Mouse (Mus musculus) cerebellum, adult 9-10 months (tissue): ENCODE data around the gene Slc25a11.
A peak's percentile ranks its signal among the peaks of the same experiment; 100 is the strongest.

Source experiments
- DNase-seq: peaks from one replicate; pipeline ENCODE4 v3.0.0; 2022

Gene Slc25a11

DNA sequence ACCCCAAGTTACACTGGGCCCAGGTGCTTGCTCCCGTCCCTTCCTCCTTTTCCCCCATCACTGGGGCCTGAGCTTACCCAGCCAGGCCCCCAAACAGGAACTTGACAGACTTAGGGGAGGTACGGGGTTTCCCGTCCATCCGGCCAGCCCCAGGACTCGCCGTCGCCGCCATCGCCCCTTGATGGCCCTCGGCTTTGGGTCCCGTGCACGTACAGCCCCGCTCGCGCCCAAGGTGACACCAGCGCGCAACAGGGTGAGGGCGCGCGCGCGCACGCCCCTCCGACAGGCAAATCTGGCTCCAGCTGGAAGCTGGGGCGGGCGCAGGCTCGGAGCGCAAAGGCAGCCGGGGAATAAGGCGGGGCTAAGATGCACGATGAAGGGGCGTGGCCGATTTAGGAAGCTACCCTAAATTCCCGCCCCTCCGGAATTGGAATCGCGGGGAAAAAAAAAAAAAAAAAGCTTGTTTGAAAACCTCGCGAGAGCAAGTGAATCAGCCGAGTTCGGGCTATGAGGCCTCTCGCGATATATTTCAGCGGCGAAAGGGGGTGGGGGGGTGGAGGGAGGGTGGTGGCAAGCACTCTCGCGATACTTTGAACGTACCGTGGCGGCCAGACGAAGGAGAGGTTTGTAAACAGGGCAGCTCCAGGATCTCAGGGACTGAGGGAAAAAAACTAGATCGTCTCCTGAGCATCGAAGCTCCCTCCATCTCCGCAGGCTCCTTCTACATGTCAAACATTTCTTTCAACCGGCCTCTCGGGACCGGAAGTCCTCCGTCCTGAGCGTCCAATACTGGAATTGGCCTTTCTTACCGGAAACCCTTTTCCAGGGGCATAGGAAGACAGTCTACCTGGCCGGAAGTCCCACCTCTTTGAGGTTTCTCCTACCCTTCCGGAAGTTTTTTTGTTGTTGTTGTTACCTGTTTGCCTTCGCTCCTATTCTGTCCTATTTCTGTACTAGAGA is at the start of gene Slc25a11, which contains the start of gene Rnf167:
Slc25a11 (minus strand) TSS at position 789 of the 960 bp plus-strand sequence.
Rnf167 (plus strand) TSS at position 545 of the 960 bp plus-strand sequence.
- peak; percentile 98 for DNase-seq

DNA sequence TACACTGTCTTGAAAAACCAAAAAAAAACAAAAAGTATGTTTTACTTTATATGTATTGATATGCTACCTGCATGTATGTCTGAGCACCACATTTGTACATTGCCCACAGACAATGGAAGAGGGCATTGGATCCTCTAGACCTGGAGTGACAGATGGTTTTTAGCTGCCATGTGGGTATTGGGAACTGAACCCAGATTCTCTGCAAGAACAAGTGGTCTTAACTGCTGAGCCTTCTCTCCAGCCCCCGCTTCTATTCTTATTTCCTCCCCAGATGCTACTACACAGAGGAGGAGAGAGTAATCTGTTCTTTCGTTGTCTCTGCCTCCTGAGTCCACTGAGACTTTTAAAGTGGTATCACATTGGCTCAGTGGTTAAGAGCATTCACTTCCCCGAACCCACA is 46.2 kb upstream of the Slc25a11 start:
- DNase-seq: no peak

DNA sequence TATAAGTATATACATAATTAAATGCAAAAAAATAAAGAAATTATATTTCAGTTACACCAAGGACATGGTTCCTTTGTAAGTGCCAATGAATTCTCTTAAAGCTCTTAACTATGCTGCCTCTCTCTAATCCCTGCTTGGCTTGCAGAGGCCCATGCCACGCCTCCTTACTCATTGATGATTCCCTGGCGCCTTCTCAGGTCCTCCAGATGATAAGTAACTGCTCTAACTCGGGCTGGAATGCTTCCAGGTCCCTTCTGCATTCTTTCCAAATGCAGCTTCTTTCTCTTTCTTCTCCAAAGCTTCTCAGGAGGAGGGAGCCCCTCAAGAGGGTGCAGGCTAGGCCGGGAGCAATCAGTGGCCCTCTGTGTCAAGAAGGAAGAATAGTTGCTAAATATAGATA is 42.3 kb upstream of the Slc25a11 start:
- DNase-seq: peak; percentile 45

DNA sequence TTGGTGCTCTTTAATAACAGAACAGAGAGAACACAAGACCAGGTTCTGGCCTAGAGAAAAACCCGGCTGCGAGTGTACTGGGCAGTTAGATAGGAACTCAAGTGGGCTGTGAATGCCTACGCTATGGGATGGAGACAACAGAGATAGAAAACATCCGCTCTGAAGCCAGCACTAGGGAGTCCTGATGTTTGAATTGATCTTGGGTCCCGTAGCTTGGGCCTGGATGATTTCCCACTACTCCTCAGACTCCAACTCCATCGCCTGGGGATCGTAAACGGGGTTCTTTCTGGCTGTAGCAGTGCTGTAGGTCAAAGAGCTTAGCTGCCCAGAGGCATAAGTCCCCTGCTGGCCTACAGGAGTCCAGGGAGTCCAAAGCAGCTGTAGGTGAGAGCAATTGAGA is 41.1 kb upstream of the Slc25a11 start:
- DNase-seq: peak; percentile 55

DNA sequence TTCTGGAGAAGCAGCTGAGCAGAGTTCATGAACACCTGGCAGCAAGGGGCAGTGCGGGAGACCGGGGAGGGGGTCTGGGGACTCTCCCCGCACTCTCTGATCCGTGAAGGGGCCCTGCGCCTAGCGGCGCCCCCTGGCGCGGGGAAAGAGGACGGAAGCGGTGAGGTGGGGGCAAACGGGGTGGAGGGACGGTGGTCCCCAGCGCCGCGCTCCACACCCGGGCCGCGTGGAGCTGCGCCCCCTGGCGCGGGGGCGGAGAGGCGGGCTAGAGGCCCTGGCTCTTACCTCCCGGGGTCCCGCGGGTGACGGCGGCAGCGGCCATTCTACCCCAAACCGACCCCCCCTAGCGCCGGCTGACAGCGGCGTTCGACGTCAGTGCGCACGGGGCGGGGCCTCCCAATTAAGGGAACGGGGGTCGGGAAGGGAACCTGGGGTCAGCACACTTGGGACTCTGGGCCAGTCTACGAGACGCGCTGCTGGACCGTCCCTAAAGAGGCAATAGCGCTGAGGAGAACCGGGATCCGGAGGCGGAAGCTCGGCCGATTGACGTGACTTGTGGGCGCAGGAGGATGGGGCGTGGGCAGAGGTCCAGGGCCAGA is 40.4 kb upstream of the Slc25a11 start, which contains the start of gene Camta2:
Camta2 (minus strand) TSS at position 505 of the 599 bp plus-strand sequence.
- peak; percentile 88 for DNase-seq

DNA sequence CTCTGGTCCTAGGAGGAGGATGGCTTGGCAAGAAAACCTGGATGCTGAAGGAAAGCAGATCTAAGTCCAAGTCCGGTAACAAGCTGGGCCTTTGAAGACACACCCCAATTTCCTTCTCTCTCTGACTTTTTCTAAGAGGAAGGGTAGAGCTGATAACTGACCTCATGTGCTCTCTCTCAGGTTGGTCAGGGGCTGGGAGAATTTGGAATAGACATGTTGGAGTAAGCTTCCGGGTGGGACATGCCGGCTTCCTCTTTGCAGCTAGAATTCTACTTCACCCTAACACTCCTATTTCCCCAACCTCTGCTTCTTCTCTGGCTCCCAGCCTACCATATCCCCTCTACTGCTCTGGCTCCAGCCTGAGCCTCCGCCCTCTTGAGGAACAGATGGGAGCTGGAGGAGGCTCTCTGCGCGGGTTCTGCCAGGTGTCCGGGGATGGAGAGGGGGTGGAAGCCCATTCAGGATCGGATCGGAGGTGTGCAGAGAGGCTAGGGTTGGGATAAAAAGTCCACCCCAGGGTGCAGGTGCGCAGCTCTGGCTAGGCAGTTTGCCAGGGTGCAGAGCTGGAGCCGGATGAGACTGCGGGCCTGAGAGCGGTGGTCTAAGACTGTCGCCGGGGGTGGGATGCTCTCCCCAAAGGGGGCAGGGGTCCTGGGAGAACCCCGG is 39.8 kb upstream of the Slc25a11 start:
- DNase-seq: peak; percentile 81

DNA sequence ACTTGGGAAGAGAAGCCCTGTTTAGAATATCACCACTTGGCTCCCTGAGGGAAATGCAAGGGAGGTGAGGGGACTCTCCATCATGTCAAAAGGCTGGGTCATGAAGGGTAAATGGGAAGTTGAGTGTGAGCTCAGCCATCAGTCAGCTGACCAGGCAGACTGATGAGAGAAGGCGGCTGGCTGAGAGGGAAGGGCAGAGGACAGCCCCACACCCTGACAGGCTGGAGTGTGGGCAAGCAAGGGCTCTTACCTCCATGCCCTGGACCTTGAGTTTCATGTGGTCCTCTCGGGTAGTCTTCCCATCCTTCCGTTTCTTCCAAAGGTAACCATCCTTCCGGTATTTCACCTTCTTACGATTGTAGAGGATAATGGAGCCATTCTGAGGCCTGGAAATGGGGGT is 36.4 kb upstream of the Slc25a11 start:
- DNase-seq: no peak

DNA sequence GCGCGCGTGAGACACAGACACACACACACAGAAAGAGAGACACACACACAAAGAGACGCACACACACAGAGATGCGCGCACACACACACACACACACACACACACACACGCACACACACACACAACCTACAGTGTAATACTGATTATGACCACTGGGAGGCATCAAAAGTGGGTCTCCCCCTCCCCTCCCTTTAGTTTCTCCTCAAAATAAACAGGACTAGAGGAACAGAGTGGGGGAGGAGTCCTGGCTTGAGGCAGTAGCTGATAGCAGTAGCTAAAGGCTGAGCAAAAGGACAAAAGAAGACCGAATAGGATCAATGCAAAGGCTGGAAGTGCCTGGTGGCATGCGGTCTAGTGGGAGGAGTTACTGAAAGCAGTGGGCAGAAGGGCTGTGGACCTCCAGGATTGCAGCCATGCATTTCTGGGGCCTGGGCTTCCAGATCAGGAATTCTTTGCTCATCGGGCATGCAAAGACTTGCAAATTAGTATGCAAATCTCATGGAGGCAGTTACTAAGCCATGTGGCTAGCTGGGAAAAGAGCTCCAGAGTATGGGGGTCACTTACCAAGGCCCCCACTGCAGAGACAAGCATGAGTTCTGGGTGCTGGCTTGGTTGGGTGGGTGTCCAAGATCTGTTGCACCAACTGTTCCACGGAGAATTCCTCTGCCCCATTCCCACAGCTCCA is 34.8 kb upstream of the Slc25a11 start:
- peak; percentile 66 for DNase-seq

DNA sequence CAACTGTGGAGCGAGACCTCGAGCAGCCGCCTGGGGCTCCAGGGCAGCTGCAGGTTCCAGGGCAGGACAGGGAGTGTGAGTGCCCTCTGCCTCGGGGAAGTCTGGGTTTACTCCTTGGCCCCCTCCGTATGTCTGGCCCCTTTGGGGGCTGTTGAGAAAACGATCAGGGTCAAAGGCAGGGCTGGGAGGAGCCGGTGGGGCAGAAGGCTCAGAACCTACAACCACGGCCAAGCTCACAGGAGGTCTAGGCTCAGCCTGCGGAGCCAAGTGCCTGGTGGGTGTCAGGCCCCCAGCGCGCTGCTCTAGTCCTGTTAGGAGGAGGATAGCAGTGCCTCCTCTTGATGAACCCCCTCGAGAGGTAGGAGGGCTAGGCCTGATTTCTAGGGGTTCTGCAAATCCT is 33.9 kb upstream of the Slc25a11 start:
- no peak for DNase-seq

DNA sequence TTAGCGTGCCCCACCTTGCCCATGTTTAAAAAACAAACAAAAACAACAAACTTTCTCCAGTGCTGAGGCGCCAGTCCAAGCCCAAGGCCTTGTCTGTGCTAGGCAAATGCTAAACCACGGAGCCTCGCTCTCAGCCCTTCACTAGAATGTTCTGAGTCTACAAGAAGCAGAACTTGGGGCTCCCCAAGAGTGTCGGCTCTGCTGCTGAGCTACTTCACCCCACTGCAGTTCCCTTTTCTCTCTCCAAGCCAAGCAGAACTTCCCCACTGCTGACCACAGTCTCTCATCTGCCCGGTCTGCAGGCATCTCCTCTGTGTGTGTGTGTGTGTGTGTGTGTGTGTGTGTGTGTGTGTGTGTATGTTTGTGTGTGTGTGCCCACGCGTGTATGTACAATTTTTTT is 32.6 kb upstream of the Slc25a11 start:
- DNase-seq: no peak

DNA sequence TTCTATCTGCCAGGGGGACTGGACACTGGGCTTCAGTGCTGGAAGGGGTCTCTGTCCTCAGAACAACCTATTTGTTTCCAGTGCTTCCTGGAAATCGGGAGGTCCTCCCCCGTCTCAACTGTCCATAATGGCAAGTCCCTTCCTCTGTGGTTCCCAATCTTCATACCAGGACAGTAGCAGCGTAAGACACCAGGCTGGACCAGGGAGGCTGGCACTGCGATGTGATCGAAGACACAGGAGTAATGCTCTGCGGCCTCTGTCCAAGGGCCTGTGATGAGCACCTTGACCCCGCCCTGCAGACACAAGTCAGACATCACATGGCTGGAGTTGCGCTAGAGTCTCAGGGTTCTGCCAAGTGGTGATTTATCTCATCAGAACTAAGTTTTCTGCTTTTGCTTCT is 32.1 kb upstream of the Slc25a11 start:
- DNase-seq: no peak

DNA sequence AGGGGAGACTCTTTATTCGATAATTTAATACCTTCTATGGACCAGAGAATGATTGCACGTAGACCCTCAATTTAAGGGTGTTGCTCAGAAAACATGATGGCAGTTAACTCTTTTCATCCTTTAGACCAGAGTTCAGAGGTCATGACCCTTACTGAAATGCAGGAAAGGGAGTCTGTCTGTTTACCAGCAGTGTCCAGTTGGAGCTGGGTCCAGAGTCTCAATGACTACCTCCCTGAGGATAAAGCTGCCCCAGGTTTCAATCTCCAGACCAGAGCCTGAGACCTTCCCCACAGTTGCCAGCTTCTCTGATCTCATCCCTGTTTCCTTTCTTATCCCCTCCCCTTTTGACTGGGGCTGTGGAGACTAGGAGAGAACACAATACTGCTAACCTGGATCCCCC is 31.3 kb upstream of the Slc25a11 start:
- DNase-seq: no peak

DNA sequence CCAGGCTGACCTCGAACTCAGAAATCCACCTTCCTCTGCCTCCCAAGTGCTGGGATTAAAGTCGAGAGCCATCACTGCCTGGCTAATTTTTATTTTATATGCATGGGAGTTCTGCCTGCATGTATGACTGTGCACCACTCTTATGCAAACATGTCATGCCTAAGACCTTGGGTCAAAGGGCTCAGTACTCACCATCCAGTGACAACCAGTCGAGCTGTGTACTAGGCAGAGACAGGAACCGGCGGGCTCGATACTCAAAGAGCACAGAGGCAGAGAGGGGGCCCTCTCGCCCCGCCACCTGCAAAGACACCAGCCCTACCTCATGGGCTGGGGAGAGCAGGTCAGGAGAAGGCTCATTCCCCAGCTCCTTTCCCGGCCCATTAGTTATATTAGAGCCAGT is 30.8 kb upstream of the Slc25a11 start:
- DNase-seq: no peak

DNA sequence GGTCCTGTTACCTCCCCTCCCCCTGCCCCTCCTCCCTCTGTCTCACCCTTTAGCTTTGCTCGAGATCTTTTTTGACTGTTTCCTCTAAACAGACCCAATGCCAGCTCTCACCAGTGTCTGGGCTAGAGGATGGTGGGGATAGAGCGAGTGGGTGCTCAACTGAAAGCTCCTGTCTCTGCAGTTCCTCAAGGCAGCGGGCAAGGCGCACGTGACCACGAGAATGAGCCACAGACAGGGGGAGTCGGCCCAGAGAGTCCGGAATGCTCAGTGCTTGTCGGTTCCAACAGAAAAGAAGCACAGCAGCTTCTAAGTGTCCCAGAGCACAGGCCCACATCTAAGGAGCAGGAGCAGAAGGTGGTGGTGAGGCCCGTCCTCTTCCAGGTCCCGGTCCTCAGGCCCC is 27.2 kb upstream of the Slc25a11 start:
- DNase-seq: no peak

DNA sequence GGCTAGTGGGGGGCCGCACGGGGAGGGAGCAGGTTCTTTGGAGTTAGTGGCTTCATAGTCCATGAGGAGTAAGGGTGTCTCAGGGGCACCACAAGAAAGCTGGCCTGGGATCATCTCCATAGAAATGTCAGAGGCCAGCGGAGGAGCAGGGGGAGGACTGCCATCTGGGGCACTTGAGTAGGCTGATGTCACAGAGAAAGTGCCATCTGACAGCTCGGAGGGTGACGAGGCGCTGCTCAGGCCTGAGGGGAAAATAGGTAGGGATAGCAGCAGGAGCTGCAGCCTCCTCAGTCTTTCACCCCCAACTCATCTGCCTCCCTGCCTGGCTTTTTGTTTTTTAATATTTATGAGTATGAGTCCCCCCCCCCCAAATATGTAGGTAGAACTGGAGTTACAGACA is 26.7 kb upstream of the Slc25a11 start:
- peak; percentile 38 for DNase-seq

DNA sequence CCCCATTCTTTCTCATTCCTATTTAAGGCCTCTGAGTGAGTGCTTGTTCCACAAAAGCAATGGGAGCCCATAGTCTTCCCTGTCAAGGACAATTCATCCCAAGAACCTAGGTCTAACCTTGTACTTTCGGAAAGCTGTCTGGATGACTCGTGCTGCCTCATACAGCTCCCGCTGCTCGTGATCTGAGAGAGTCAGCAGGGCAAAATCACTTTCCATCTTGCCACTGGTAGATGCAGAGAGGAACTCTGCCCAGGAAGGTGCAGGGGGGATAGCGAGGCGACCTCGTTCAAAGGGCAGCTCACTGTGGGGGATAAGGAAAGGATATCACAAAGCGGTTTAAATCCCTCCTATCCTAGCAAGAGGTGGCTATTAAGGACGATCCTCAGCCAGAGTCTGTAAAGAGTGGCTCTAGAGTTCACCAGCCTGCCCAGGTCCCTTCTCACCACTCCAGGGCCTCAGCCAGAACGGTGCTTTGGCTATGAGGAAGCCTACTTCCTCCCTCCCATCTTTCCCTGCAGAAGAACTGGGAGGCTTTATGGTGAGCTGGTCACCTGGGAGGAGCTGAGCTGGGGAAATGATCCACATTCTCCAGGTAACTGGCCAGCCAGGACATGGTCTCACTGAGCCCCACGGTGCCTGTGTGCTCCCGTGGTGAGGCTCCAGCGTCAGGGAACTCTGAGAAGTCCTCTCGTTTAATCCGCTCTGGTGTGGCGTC is 24.2 kb upstream of the Slc25a11 start:
- peak; percentile 43 for DNase-seq

DNA sequence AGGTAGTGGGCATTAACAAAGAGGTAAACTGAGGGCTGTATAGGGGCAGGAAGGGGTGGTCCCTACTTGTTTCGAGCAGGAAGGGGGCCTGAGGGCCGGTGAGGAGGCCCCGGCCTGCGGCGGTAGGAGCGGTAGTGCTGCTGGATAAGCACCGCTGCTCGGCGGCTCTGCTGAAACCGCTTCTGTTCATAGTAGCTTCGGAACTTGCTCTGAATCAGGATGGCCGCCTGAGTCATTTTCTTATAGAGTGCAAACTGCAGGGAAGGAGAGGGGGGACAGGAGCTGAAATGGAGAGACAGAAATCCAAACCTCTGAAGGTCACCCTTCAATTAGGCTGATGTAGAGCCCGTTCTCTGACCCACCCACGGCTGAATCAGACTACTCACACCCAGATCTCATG is 23.2 kb upstream of the Slc25a11 start:
- DNase-seq: peak; percentile 54

DNA sequence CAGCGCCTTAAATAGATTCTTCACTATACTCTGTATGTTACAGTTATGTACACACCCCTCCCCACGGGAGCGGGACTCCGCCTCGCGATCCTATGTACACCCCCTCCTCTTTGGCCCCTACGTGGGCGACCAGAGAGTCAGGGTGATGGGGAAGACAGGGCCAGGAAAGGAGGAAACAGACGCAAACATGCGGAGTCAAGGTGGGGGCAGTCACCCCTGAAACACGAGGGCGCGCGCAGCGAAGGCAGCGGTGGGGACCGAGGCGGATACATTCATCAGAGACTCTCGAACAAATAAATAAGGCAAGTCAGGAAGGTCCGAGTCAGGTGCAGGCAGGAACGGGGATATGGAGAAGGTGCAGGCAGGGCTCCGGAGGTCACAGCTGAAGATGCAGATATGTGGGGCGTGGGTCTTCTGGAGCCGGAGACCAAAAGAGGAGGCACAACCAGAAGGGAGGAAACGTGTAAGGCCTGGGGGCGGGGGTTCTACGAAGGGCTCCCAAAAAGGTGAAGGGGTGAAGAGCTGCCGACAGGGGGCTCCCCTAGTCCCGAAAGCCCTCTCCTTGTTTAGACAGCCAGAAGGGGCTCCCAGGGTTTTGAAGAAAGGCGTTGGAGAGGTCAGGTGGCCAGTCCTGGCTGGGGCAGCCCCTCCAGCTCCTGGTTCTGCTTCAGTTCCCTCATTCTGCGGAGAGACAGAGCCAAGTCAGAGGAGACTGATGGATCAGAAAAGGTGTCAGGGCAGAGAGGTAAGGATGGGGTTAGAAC is 22.5 kb upstream of the Slc25a11 start:
- DNase-seq: peak; percentile 87

DNA sequence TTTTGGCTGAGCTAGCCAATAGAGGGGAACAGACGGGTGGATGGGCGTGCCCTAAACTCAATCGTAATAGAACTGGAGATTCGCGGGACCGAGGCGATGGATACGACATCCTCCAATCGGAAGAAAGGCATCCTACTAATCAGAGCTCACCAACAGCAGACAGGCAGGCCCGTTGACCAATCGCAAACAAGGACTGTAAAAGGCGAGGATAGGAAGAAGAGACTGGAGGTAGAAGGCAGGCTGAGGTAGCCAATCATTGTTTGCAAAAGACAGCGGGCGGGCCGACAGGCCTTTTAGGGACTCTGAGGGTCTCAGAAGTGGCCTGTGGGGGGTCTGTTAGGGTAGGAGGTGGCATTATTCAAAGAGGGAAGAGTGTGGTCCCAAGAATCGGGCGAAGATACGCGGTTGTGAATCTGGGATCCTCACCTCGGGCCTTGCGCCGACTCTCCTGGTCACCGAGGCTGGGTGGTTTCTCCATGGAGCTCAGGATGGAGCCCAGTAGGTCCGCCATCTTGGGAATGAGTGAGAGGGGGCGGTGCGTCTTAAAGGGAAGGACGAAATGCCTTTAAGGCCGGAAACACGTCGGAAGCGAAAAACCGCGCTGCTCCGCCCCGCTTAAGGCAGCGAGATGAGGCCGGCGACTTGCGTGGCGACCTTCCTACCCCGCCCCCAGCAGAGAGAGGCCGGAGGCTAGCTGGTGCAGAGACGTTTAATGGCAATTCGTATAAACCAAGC is 21.7 kb upstream of the Slc25a11 start, which contains the start of gene Spag7:
Spag7 (minus strand) TSS at position 646 of the 735 bp plus-strand sequence.
- peak; percentile 99 for DNase-seq

DNA sequence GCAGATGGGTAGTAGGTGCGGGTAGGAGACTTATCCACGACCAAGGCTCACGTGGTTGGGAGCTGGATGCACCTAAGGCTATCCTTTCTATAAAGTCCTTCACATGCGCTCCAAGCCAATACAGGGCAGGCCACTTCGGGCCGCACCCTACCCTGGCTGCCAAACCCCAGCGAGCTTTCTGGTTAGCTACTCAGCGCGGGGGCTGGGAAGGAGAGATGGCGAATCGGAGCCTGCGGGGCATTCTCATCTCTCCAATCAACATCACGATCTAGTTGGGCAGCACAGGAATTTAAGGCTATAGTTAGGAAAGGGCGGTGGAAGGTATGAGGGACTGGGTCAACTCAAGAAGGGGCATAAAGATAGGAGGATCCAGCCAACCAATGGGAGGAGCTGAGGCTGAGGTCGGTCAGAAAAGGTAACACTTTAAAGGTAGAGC is 21.1 kb upstream of the Slc25a11 start:
- no peak for DNase-seq
